Mouse (Mus musculus) A20 (cell line): ENCODE results near the gene Plpp3.

ENCODE experiments used
- DNase-seq: peaks from one replicate; pipeline ENCODE4 v3.0.0-alpha.2; 2011; ENCODE audit warnings: low read depth, low spot score

Gene Plpp3

GRCm38 (mm10) chr4:105188801-105189200 is 31.7 kb downstream of the Plpp3 start:
- DNase-seq, result no peak

- DNase-seq, result no peak
Measured at GRCm38 (mm10) chr4:105190826-105191225, 33.7 kb downstream of the Plpp3 start.

DNA sequence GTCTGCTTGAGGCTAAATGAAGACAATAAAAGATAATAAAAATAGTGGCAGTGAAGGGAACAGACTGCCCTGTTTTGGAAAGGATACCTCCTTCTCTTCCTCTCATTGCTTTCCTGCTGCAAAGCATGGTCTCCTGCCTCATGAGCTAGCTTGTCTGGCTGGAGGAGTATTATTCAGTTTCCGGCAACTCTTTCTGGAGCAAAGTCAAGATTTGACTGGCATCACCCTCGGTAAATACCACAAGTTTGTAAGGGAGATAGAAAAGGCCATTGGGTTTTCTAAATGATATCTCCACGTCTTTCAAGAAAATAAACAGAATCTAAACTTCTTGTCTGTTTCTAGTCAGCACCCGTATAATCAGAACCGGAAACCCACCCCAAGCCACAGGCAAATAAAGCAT is 34.4 kb downstream of the Plpp3 start:
- no peak for DNase-seq

- DNase-seq, result no peak
Measured at GRCm38 (mm10) chr4:105192665-105193064, 35.5 kb downstream of the Plpp3 start.

DNA sequence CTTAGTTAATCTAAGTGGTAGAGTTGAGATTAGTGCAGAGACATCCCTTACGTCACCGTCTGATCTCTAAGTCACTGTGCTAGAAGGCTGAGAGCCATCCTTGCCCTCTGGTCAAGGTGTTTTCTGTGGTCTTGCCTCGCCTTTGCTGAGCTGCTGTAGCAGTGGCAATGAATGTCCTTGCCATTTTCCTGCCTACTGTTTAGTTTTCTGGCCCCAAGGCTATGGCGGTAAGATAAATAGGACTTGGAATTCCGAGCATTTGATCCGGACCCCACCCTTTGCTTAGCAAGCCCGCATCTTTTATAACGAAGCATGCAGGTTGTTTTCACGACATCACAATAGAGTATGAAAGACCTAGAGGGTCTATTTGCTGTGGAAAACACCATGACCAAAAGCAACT is 38.1 kb downstream of the Plpp3 start:
- DNase-seq, result no peak

- no peak for DNase-seq
Measured at GRCm38 (mm10) chr4:105196099-105196498, 39.0 kb downstream of the Plpp3 start.

DNA sequence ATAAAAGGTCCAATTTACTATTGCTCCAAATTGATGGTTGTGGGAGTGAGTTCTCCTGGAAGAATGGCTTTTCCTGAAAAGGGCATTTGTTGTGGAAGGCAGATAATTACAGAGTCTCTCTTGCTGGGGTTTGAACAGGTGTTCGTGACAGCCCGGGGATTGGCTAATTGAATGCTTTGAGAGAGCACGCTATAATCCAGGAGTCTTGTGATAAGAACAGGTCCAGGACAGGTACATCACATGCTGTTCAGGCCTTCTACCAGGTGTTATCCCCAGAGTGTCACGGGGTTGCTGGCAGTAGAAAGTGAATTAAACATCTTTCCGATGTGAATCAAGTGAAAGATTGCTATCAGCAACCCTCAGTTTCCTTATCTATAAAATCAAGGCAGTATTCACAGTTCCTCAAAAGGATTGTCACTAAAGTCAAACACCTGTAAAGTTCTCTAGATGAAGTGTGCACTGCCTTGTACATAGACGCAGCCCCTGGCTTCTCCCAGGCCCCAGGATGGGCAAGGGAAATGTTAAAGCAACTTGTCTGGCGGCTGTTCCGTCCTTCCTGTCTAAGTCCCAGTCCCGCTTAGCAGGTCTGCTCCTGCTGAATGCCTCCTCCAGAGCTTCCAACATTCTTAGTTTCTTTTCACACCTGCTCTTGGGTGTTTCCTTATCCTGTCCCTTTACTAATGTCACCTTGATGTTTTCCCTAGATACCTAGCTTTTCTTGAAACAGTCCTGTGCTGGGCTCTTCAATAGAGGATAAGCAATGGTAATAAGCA is 40.0 kb downstream of the Plpp3 start:
- no peak for DNase-seq

DNA sequence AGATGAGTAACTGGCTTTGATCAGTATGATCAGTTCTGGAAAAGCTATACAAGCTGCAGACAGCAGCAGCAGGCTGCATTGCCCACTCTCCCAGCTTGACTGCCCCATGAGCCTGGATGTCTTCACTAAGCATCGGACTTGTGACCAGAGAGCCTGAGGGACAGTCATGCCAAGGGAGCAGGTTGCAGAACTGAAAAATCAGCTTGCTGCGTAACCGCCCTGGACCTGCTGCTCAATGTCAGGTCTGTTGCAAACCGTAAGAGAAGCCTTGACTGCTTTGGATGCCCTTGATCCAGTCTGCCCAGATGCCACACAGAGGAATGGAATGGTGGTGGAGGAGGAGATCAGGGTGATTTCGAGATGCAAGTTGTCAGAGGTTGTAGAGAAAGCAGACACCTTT is 41.5 kb downstream of the Plpp3 start:
- DNase-seq, result no peak

GRCm38 (mm10) chr4:105199345-105199744 is 42.2 kb downstream of the Plpp3 start:
- no peak for DNase-seq

GRCm38 (mm10) chr4:105200624-105201524 is 43.7 kb downstream of the Plpp3 start:
- no peak for DNase-seq

- no peak for DNase-seq
Measured at GRCm38 (mm10) chr4:105202439-105202838, 45.3 kb downstream of the Plpp3 start.

- DNase-seq, result no peak
Measured at GRCm38 (mm10) chr4:105203303-105203761, 46.2 kb downstream of the Plpp3 start.

DNA sequence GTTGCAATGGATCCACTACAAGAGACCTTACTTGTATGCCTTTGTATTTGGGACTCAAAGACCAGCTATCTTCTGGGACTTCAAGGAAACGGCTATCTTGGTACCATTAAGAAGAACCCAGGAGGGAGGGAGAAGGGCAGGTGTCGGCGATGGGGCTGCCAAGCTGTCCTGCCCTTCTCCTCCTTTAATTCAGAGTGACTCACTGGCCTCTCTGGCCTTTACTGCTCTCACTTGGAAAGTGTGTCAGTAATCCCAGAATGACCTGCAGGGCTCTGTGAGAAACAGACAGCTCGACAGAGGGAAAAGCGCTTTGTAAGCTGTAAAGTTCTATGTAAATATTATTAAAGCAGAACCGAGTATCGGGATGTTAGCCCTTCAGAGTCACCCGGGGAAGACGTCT is 46.9 kb downstream of the Plpp3 start:
- DNase-seq, result no peak

- no peak for DNase-seq
Measured at GRCm38 (mm10) chr4:105205045-105205851, 48.1 kb downstream of the Plpp3 start.

DNA sequence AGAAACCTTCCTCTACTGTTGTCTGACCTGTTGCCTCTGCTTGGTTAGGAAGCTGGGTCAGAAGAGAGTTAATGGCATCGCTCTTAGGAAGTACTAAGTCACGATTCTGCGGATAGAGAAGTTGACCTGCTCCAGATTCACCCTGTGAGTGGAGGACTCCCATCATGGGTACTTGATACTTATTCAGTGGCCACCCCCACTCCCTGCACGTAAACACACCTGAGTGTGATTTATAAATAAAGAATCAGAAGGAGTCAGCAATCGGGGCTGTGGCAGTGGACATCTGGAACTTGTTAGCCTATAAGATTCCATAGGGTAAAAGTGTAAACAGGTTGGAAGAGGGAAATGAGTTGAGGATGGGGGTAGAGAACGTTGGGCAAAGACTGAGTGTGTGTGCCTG is 49.0 kb downstream of the Plpp3 start:
- no peak for DNase-seq

GRCm38 (mm10) chr4:105206995-105207394 is 49.8 kb downstream of the Plpp3 start:
- DNase-seq, result no peak

GRCm38 (mm10) chr4:105207641-105208040 is 50.5 kb downstream of the Plpp3 start:
- no peak for DNase-seq

- no peak for DNase-seq
Measured at GRCm38 (mm10) chr4:105208977-105209376, 51.8 kb downstream of the Plpp3 start.

GRCm38 (mm10) chr4:105213314-105213713 is 56.2 kb downstream of the Plpp3 start:
- no peak for DNase-seq

- DNase-seq, result no peak
Measured at GRCm38 (mm10) chr4:105214438-105214837, 57.3 kb downstream of the Plpp3 start.

- no peak for DNase-seq
Measured at GRCm38 (mm10) chr4:105215726-105216410, 58.7 kb downstream of the Plpp3 start.
